Mouse (Mus musculus) natural killer cell, adult 2 months (primary cell): ENCODE data around the gene Wnt10b.

Experiments used
- DNase-seq, 2 experiments: peaks; one replicate each; pipeline ENCODE4 v3.0.0; 2022; ENCODE audit warnings: low spot score in 2 of 2

Gene Wnt10b

DNA sequence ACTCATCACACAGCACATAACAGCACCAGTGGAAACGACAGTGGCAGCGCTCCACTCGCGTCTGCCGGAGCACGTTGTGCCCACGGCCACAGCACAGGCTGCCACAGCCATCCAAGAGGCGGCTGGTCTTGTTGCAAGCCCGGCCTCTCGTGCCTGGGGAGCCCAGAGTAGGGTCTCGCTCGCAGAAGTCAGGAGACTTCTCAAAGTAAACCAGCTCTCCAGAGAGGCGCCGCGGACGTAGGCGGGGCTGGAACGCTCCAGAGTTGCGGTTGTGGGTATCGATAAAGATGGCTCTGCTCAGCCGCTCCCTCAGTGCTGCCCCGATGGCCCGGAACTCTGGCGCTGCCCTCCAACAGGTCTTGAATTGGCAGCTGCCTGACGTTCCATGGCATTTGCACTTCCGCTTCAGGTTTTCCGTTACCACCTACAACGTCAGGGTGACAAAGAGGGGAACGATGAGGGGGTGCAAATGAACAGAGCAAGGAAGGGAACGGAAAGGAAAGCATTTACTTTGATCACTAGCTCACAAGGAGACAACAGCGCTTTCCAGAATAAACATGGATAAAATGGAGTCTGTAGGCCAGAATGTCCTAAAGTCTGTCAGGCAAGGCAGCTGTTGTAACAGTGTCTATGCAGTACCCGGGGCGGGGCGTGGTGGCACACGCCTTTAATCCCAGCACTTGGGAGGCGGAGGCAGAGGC, 5.3 kb downstream of the Wnt10b start:
- peak in 1 of 2 experiments; percentile 37 for DNase-seq

DNA sequence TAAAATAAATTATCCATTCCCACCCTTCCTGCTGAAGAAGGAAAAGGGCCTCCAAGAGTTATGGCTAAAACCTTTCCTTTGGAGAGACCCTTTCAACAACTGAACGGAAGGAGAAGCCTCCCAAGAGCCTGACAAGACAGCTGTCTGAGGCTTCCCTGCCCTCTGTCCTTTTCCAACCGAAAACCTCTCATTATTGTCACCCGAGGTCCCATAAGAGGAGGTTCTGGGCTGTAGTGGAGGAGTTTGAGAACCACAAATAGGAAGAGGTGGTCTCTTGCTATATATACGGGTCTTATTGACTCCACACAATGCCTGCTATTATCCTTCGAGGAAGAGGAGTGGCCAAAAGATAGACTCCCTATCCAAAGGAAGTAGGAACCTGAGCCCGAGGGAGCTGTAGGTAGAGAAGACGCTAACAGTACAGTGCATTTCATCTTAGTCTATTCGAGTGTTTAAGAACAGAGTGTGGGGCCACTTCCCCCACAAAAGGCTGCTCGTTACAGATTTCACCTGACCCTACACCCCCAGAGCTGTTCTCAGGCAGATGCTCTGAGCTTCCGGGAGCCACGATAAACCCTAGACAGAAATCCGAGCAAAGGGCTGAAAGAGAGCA, 6.0 kb downstream of the Wnt10b start:
- DNase-seq = no peak

DNA sequence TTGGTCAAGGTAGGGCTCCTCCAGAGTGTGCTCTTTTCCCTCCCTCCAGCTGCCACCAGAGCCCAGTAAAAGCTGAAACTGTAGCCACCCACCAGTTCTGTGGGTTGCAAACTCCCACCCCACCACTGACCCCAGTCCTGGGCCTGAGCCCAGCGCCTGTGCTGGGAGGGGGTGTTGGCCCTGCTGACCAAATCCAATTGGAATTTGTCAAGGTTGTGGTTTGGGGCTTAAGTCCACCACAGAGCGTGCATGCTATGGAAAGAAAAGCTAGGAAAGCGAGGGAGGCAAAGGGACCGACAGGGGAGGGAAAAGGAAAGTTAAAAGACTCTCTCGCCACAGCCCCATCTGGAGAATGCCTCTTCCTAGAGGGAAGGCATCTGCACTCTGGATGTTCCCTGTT, 9.7 kb downstream of the Wnt10b start:
- no peak for DNase-seq

DNA sequence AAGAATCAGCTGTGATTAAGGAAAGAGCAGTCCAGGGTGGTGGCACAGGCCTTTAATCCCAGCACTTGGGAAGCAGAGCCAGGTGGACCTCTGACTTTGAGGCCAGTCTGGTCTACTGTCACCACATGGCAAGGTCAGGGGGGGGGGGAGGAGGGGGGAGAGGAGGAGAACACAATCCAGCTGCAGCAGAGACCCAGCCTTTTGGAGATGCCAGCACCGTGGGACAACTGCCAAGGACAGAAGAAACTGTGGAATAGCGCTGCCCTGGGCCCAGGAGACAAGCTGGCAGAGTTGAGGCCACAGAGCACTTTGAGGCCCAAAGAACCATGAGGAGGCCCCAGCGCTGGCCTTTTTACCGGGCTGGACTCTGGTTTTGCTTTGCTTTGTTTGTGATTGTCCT, 12.0 kb downstream of the Wnt10b start:
- no peak for DNase-seq

DNA sequence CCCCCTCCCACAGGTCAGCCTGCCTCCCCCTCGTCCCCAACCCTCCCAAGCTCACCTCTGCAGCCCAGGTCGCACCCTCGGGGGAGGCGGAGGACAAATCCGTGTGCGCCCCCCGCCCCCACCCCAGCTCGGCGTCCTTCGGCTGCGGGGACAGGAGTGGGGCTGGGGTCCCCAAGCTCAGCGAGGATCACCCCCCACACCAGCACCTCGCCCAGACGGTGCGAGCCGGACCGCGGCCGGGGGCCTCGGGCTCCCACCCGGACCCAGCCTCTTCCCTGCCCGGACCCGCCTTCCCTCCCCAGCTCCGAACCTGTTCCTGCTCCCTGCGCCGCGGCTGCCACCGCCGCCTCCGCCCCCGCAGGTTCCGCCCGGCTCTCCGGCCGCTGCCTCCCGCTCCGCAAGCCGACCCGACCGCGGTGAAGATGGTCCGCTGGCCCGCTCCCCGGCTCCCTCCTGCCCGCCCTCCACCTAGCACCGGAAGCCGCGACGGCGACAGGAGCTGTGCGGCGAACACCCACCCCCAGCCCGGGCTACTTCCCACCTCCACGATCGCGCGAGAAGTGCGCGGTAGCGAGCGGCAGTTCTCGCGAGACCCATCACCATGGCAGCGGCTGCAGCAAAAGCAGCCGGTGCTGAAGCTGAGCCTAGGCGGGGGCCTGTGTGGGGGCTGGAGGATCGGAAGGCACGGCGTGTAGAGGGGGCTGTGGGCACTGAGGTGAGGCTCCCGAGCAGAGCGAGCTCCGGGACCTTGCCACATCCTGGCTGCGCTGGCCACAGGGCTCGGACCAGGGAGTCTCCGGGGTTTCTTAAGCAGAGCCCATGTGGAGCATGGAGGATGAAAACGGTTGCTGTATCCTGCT, 15.1 kb downstream of the Wnt10b start, which contains the start of gene Arf3:
Arf3 (minus strand) TSS at position 545 of the 860 bp plus-strand sequence.
- peak; percentile 93 to 95 for DNase-seq

DNA sequence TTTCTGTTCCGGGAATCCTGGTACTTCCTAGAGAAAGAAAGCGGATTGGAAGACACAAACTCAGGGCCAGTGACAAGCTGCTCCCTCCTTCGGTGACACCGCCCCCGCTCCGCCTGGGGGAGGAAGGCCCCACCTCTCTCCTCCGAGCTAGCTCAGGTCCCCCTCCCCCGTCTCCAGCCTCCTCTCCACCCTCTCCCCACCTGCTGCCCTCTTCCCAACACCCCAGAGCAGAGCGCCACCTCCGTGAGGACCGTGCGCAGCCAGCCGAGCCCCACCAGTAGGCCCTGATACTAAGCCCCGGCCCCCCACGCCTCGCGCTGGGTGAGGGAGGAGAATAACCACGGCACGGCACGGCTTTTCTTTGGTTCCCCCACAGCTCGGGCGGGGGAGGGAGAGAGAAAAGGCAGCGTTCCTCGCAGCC, 15.7 kb downstream of the Wnt10b start:
- peak in 1 of 2 experiments; percentile 40 for DNase-seq

DNA sequence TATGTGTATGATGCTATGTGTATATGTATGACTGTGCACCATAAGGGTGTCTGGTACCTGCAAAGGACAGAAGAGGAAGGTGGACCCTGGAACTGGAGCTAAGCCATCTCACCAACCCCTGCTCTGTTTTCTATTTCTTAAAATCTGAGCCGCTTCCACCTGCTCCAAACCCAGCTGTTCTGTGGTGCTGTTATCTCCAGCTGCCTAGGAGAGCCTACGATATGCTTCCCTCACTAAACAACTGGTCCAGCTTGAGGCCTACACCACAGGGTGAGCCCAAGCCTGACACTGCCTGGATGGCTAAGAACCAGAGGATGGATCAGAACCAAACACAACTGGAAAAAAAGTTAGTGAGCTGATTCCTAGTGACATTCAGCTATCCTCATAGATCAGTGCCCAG, 23.8 kb downstream of the Wnt10b start:
- no peak for DNase-seq

DNA sequence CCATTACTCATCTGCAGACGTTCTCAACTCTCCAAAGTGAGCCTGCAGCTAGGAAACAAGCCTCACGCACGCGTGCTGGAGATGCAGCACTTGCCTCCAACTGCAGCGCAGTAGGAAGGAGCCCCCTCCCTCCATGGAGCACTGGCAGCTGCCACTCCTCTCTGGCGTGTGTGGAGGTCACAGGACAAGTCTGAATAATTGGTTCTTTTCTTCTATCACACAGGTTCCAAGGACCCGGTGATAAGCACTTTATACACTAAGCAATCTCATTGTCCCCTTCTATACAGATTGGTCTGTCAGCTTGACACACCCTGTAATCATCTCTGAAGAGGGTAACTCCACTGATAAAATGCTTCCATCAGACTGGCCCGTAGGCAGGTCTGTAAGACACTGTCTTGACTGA, 24.9 kb downstream of the Wnt10b start:
- no peak for DNase-seq

DNA sequence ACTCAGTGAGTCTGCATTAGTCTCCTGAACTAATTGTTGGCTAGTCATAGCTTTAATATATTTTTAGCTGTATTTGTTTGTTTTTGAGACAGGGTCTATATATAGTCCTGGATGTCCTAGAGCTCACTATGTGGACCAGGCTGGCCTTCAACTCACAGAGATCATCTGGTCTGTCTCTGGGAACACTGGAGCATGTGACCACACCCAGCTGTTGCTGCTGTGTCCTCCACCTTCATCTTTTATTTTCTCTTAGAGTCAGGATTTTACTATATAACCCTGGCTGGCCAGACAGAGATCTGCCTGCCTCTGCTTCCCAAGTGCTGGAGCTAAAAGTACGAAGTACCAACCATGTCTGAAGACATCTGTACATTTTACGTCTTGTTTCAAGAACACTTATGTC, 28.9 kb downstream of the Wnt10b start:
- DNase-seq = no peak

DNA sequence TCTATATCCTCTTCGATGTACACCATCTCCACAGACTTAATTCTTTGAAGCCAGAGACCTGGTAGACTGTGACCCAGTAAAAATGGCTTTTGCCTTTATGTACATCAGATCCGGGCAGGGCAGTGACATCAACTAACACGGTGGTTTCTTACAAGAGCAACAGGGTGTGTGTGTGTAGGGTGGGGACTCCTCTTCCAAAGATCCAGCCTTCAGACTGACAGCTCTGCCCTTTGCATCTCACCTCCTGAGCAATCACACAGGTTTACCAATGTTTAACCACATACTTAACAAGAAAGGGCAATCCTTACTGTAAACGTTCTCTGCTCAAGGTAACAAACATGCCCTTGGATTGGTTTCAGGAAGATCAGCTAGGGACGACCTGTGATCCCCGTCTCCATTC, 30.7 kb downstream of the Wnt10b start:
- DNase-seq = no peak

DNA sequence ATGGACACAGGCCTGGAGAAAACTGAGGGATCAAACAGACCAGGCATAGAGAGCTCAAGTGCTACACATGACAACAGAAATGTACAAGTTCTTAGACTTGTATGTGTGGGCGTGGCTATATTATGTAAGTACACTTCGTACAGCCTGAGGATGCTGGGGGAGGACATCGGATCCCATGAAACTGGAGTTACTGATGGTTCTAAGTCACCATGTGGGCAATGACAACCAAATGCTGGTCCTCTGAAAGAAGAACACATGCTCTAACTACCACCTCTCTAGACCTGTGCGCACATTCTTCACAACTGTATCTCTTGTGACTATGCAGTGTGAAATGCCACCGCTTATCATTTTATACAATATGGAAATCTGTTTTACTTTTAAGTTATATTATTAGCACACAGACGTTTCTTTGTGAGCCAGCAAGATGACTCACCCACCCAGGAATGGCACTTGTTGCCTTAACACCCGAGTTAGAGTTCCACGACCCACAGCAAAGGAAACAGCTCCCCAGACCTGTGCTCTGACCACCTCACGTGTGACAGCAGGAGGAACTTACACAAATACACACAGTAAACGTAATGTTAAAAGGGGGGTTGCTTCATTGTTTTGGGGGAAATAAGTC, 31.5 kb downstream of the Wnt10b start:
- DNase-seq = no peak

DNA sequence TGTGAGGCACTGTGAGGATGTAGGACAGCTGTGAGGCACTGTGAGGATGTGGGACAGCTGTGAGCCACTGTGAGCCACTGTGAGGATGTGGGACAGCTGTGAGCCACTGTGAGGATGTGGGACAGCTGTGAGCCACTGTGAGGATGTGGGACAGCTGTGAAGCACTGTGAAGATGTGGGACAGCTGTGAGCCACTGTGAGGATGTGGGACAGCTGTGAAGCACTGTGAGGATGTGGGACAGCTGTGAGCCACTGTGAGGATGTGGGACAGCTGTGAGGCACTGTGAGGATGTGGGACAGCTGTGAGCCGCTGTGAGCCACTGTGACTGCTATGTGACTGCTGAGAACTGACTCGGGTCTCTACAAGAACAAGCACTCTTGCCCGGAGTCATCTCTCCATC, 34.1 kb downstream of the Wnt10b start:
- peak; percentile 59 to 77 for DNase-seq

DNA sequence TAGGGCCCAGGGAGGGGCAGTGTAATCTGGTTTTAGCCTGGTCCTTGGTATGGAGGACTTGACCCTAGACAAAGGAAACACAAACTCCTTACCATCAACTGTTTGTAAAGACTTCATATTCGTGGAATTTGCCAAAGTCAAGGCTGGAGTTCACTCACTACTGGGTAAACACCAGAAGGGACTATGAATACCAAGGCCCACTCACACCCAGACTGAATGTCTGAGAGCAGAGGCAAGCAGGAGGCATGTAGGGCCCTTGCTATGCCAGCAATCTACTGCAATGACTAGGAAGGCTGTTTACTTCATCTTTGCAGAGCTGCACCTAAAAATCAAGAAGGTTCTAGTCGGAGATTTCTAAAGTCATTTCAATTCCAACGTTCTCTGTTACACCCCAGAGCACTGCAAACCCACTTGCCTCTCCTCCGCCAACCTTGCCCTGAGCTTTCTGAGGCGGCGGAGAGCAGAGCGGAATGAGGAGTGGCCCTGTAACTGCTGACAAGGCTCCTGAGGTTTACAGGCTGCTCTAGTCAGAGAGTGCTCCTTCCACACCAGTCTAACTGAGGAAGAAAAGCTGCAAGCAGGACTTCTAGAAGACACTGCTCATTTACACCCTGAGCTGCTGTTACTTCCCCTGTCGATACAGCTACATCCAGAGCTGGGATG, 35.1 kb downstream of the Wnt10b start:
- DNase-seq = no peak

DNA sequence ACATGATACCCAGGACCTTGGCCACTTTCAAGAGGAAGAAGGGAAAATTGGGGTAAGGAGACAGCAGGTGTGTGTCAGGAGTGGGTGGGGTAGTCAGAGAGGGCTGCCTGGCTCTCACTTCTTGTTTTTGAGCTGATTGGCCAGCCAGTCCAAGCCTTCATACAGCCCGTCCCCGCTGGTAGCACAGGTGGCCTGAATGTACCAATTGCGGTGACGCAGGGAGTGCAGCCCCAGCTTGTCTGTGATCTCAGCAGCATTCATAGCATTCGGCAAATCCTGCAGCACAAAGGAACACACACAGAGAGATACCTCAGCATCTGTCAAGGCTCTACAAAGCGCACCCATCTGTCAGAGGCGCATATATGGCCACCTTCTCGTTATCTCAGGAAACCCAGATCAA, 37.7 kb downstream of the Wnt10b start:
- no peak for DNase-seq

DNA sequence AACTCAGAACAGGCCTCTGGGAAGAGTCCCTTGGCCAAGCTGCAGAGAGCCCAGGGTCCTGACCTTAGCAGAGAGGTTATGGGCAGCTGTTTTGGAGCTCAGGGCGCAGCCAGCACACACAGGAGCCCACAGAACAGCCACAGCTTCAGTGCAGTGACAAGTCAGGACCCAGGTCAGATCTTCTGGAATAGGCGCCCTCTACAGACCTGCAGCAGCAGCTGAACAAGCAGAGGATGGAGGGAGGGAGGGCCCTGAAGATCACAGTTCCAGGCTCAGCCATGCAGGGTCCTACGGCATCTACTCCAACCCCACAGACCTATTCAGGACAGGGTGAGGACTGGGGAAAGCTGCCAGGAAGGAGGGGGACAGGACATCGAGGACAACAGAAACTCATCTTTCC, 39.2 kb downstream of the Wnt10b start:
- DNase-seq = no peak

DNA sequence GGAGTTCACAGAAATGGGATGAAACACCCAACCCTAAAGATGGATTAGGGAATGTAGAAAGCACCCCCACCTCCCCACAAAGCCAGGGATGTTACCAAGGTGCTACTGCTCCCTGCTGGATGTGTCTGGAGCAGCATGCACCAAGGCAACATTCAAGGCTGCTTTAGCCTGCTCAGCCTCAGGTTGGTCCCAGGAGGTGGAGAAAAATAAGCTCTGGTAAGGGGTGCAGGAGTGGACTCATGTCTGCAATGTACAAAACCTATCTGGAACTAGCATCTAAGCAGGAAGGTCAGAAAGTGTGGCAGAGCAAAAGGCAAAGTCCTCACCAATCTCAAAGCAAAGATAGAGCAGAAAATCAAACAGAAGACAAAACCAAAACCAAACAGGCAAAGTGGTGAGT, 40.1 kb downstream of the Wnt10b start:
- peak in 1 of 2 experiments; percentile 34 for DNase-seq

DNA sequence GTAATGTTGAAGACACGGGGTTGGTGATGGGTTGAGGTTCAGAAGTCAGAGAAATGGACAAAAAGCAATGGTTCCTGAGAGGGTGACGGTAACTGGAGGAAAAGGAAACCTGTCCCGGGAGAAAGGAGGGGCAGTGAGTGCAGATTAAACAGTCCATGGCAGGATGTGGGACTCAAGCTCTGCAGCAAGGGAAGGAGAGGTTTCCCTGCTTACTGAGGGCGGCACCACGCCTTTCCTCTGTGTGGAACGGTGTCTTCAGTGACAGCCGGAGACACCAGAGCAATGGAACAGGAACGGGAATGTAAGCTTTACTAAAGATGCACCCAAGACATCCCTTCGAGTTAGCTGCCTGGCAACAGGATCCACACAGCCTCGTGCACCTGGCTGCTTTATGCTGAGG, 41.4 kb downstream of the Wnt10b start:
- no peak for DNase-seq

DNA sequence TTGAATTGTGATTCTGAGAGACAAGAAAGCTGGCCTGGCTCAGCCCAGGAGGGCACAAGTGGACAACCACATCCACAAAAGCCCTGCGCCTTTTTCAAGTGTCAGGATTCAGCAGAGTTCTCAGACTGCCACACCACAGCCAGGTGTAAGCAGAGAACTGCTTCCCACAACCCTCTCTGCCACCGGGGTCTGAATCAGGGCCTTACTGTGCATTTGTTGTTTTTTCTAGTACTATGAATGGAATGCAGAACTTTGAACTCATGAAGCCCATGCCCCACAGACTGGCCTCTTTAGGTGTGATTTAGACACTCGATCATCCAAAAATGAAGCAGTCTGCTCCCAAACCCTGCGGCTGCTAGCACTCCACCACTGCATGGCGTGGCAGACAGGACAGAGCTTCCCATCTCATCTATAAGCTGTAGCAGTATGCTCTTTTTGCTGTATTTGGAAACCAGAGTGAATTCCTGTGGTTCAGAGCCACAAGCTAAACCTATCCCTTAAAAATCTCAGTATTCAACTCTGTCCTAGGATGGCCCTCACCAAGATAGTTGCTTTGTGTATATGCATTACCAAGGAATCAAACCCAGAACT, 43.9 kb downstream of the Wnt10b start:
- no peak for DNase-seq

DNA sequence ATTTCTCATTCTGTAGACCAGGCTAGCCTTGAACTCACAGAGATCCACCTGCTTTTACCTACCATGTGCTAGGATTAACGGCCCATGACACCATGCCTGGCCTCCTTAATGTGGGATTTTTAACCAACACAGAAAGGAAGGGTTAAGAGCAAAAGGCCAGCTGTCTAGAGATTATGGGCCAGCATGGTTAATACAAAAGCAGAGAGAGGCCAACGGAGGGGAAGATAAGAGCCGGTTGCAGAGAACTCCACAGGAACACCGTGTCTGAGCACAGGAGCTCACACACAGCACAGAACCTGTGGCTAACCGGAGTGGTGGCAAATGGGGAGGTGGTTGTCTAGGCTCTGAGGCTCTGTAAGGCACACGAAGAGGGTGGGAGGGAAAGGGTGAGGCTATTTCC, 44.6 kb downstream of the Wnt10b start:
- DNase-seq = no peak

DNA sequence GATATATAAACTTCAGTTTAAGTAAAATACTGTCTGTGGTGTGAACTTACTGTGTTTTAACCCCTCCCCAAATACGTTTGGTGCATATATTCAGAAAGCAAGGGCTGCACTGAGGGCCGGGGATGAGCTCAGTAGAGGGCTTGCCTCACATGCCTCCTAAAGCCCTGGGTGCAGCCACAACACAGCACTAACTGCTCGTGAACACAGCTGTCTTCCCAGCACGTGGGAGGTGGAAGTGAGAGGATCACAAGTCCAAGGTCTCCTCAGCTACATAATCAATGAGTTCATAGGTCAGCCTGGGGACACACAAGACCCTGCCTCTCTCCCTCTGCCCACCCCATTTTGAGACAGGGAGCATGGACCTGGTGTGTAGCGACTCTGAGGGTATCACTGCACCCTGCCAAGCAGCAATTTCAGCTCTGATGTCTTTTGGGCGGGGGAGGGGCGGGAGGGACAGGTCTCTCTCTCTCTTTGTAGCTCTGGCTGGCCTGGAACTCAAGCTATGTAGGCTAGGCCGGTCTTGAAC, 45.9 kb downstream of the Wnt10b start:
- no peak for DNase-seq

DNA sequence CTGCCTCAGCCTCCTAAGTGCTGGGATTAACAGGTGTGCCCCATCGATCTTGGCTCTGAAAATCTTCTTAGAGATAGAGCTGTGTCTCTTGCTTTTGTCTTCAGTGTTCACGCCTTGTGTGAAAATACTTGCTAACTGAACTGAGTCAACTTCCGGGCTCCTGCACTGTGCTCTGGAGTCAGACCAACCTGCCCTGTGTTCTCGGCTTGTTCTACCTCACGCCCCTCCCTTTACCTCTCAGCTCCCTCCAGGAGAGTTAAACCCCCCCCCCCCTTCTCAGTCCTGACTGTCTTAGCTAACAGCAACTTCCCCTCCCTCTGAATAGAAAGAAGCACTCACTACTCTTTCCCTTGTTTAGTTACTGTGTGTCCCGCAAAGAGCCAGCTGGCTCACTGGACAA, 47.2 kb downstream of the Wnt10b start:
- DNase-seq = no peak
